Mouse (Mus musculus): ENCODE results near the gene Lyrm1.

- TF ChIP-seq CTCF (IDR thresholded peaks at IDR 0.05; ENCODE audit: extremely low read depth, insufficient read depth, insufficient read length, insufficient replicate concordance) (no peak), POLR2A (IDR thresholded peaks at IDR 0.05; ENCODE audit: low read depth, low read length) (no peak)
Observed at GRCm38 (mm10) chr7:119898247-119898856, 2.7 kb downstream of the Lyrm1 start.
